Mouse (Mus musculus): Measurements from ENCODE around the gene Cxcl15.

DNA sequence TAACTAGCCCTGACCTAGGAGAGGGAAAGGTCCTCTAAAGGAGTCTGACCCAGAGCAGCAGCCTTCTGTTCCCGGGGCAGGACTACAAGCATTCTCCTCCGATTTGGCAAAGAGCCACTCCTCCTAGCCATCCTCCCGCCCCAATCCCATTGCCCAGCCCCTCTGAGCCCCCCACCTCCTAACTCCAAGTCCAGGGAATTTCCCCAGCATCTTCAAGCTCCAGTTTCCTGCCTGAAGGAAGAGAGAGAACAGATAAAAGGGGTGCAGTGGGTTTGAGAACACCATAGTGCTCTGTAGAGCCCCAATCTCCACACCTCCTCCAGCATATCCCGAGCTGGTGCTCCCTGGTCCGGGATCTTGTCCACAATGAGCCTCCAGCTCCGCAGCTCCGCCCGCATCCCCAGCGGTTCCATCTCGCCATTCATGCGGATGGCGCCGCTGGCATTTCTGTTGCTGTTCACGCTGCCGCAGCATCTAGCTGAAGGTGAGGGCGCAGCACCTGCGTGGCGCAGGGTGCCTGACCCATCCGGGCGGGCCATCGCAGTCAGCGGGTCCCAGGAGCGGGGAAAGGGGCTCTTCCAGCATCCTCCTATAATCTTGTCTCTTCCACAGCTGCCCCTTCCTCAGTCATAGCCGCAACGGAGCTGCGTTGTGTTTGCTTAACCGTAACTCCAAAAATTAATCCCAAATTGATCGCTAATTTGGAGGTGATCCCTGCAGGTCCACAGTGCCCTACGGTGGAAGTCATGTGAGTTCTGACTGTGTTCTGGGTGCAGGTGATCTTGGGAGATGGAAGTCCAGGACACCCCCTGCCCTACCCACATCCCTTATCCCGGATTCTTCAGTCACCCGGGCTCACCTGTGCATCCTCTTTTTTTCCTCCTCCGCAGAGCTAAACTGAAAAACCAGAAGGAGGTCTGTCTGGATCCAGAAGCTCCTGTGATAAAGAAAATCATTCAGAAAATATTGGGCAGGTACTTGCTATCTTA is 35.0 kb upstream of the Cxcl15 start, which contains the start of gene Cxcl5:
- TF ChIP-seq GATA1 (IDR thresholded peaks at IDR 0.05; ENCODE audit: borderline replicate concordance, low read length) (no peak), FLI1 (IDR thresholded peaks at IDR 0.05; ENCODE audit: low read length) (no peak)

All from megakaryocyte, embryonic 14.5 days (primary cell).